ENCODE assay signal across 9 mouse cellular contexts in the genomic region with DNA sequence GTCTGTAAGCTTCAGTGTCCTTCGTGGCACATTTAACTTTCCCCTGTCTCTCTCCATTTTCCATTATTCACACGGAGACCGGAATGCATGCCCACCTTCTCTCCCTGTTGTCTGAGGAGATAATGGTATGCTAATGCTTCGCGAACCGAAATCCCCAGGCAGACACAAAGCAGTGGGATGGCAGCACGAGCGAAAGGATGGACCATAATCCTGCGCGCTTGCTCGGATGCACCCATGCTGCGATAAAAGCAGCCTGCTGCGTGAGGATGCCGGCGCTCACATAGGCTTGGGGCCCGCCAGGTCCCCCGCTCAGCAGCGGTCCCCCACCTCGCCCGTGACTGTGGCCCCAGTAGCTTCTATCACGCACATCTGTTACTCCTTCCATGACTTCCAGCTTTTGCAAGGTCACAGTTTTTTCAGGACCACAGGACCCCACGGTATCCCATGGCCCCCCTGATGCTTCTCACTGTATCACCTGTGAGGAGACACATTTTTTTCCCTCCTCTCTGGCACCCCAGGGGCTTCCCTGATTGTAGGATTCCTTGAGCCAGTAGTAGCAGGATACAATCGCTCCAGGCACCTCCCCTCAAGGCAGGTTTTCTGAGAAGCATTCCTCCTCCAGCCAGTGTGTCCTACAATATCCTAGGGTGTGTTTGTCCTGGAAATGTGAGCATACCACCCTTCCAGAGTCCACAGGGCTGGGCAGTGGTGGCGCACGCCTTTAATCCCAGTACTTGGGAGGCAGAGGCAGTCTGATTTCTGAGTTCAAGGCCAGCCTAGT. TPM values are rescaled to one million over a fixed set of nuclear protein-coding genes. Genes with fewer than 3 reads are reported as not detected.
DNase-seq lines count a peak whose midpoint lies in the region; ATAC-seq and TF ChIP-seq lines count a peak whose summit lies in the region.
"Had no signal": no experiment of that assay in that cellular context is flagged by ENCODE, and none has a peak within 500 bp of the region (broad histone marks: within the 10 kb centered on the region; RNA-seq: fewer than 3 reads in every experiment).

No protein-coding gene starts in this region.

- no peak for TF ChIP-seq POLR2A in brain, embryonic 14.5 days (IDR thresholded peaks at IDR 0.05; ENCODE audit: borderline replicate concordance, extremely low read depth, insufficient read depth, insufficient read length, poor library complexity, severe bottlenecking)

- no peak for TF ChIP-seq CTCF in brain, embryonic 14.5 days (IDR thresholded peaks at IDR 0.05; ENCODE audit: borderline replicate concordance, extremely low read depth, insufficient read depth, insufficient read length)
- TF ChIP-seq CTCF in gastrocnemius, adult 2 months (IDR thresholded peaks at IDR 0.05) = no peak

- H3K4me2 ChIP-seq in heart, embryonic 16.5 days (ENCODE audit: low read depth, low read length) = peak overlapping the region; percentile 70
- H3K4me2 ChIP-seq in hindbrain, embryonic 15.5 days = peak overlapping the region; percentile 55

- 30% methylated on average over 25 of the region's 25 CpGs for WGBS in heart, embryonic 16.5 days
- WGBS in hindbrain, embryonic 15.5 days = 7% methylated on average over 25 of the region's 25 CpGs

- ATAC-seq in heart, embryonic 16.5 days (replicated peaks; ENCODE audit: extremely low read depth, insufficient read depth, low FRiP score) = no peak
- peak; percentile 29; the same call in 1 of the 2 replicates for ATAC-seq in hindbrain, embryonic 15.5 days (ENCODE audit: low FRiP score, low read depth)
- no peak for ATAC-seq in activated CD4-positive, CD25-positive, alpha-beta regulatory T cell, adult 4 months

- no peak for DNase-seq in heart, postnatal 14 days
- peak; percentile 80 for DNase-seq in brain, embryonic 14.5 days (ENCODE audit: low read depth)
- DNase-seq in naive thymus-derived CD4-positive, alpha-beta T cell, adult 2 months (ENCODE audit: low read depth) = peak; percentile 49
- DNase-seq in gastrocnemius, adult 2 months = no peak
- no peak for DNase-seq in lung, postnatal 10 days

- intact Hi-C loops in heart, postnatal 14 days (cut with DNase I) = loop anchor here (1.0 to 5.0 kb wide), 4 partner anchors 220 to 414 kb away; a partner anchor contains a TSS
- intact Hi-C loops in gastrocnemius, adult 2 months (cut with DNase I) = loop anchor here (2.0 to 10.0 kb wide), 5 partner anchors 164 to 416 kb away; a partner anchor contains a TSS

- H3K27me3 ChIP-seq in heart, embryonic 16.5 days (ENCODE audit: control insufficient read depth, insufficient read depth, low read length) = no peaks in the 10 kb centered on the region
- no peaks in the 10 kb centered on the region for H3K27me3 ChIP-seq in hindbrain, embryonic 15.5 days

- peak overlapping the region; percentile 55 for H3K9ac ChIP-seq in heart, embryonic 16.5 days (ENCODE audit: low read length)
- peak overlapping the region; percentile 34 for H3K9ac ChIP-seq in hindbrain, embryonic 15.5 days

- H3K4me3 ChIP-seq in heart, embryonic 16.5 days (ENCODE audit: low read length) = peak overlapping the region; percentile 16; the same call in 1 of the 2 replicates
- H3K4me3 ChIP-seq in hindbrain, embryonic 15.5 days = peak overlapping the region; percentile 25
- no peak overlapping the region for H3K4me3 ChIP-seq in gastrocnemius, adult 2 months

- no peaks in the 10 kb centered on the region for H3K36me3 ChIP-seq in heart, embryonic 16.5 days (ENCODE audit: control insufficient read depth, insufficient read depth)
- H3K36me3 ChIP-seq in hindbrain, embryonic 15.5 days = no peaks in the 10 kb centered on the region

- H3K9me3 ChIP-seq in heart, embryonic 16.5 days (replicated peaks; ENCODE audit: control insufficient read depth, low read length) = no peaks in the 10 kb centered on the region
- H3K9me3 ChIP-seq in hindbrain, embryonic 15.5 days = no peaks in the 10 kb centered on the region

- H3K27ac ChIP-seq in heart, embryonic 16.5 days (ENCODE audit: low read length) = no peak overlapping the region
- peak overlapping the region; percentile 69 for H3K27ac ChIP-seq in hindbrain, embryonic 15.5 days (replicated peaks)
- H3K27ac ChIP-seq in gastrocnemius, adult 2 months = no peak overlapping the region

- H3K4me1 ChIP-seq in heart, embryonic 16.5 days (ENCODE audit: control insufficient read depth, insufficient read depth, low read length) = peaks cover 45% of the 10 kb centered on the region
- peaks cover 38% of the 10 kb centered on the region for H3K4me1 ChIP-seq in hindbrain, embryonic 15.5 days (replicated peaks)

RNA-seq across cellular contexts. Expression of a gene that starts 24.8 kb away (rescaled TPM):
- polyA plus RNA-seq in heart, embryonic 16.5 days (2015; fragmentation: Nextera tagmentation; extraction: Ambion mirVana) = 349 and 394 TPM in 2 replicates
- total RNA-seq in heart, postnatal 14 days (2021) = 100 to 1,000 TPM; 104 TPM
- polyA plus RNA-seq in brain, embryonic 14.5 days (2012; rRNA removed) = 219 and 329 TPM in 2 replicates
- 345 and 374 TPM in 2 replicates for polyA plus RNA-seq in hindbrain, embryonic 15.5 days (2015; fragmentation: Nextera tagmentation; extraction: Ambion mirVana)
- total RNA-seq in gastrocnemius, adult 2 months (2021) = 10 to 100 TPM; 68.3 to 77.9 TPM
- polyA plus RNA-seq in activated CD4-positive, CD25-positive, alpha-beta regulatory T cell, adult 4 months (2017; shearing (Covaris generic)) = 100 to 1,000 TPM; 424 to 425 TPM

RNA-seq across cellular contexts. Expression of a gene that starts 24.9 kb away (rescaled TPM):
- 115 and 119 TPM in 2 replicates for polyA plus RNA-seq in heart, embryonic 16.5 days (2015; fragmentation: Nextera tagmentation; extraction: Ambion mirVana)
- 10 to 100 TPM; 46.7 to 50.7 TPM for total RNA-seq in heart, postnatal 14 days (2021)
- polyA plus RNA-seq in brain, embryonic 14.5 days (2012; rRNA removed) = 16.8 and 29.9 TPM in 2 replicates
- 58.2 and 66.3 TPM in 2 replicates for polyA plus RNA-seq in hindbrain, embryonic 15.5 days (2015; fragmentation: Nextera tagmentation; extraction: Ambion mirVana)
- total RNA-seq in gastrocnemius, adult 2 months (2021) = 10 to 100 TPM; 18.9 to 19.3 TPM
- 10 to 100 TPM; 16.3 to 16.9 TPM for polyA plus RNA-seq in activated CD4-positive, CD25-positive, alpha-beta regulatory T cell, adult 4 months (2017; shearing (Covaris generic))

RNA-seq across cellular contexts. Expression of a gene that starts 55.6 kb away (rescaled TPM):
- not detected in 2 replicates for polyA plus RNA-seq in heart, embryonic 16.5 days (2015; fragmentation: Nextera tagmentation; extraction: Ambion mirVana)
- total RNA-seq in heart, postnatal 14 days (2021) = not detected
- not detected in 2 replicates for polyA plus RNA-seq in brain, embryonic 14.5 days (2012; rRNA removed)
- polyA plus RNA-seq in hindbrain, embryonic 15.5 days (2015; fragmentation: Nextera tagmentation; extraction: Ambion mirVana) = not detected in 2 replicates
- total RNA-seq in gastrocnemius, adult 2 months (2021) = not detected
- polyA plus RNA-seq in activated CD4-positive, CD25-positive, alpha-beta regulatory T cell, adult 4 months (2017; shearing (Covaris generic)) = under 1 TPM in 1 of 2 experiments, not detected in 1; 0.08 TPM
- total RNA-seq: left cerebral cortex, postnatal 10 days had no signal

Comparison
In these comparisons a context has a peak if more than half of its experiments do, and no peak if none do; other contexts are left out.
1. DNase-seq: peak in brain, embryonic 14.5 days (single experiment) and naive thymus-derived CD4-positive, alpha-beta T cell, adult 2 months (single experiment); none in heart, postnatal 14 days (0 of 2), gastrocnemius, adult 2 months (single experiment) and lung, postnatal 10 days (single experiment).